Mouse (Mus musculus) G1E (cell line): ENCODE data around the gene Lhx2.

Experiments
- CTCF ChIP-seq: IDR thresholded peaks from 2 replicates; pipeline ENCODE4 v1.5.1; 2012; ENCODE audit warnings: low read depth, low read length, inconsistent platforms, mixed read lengths
- TAL1 ChIP-seq: conservative IDR thresholded peaks from 2 replicates; pipeline ENCODE4 v1.6.1; 2012; ENCODE audit warnings: low read depth, low read length, inconsistent platforms, mixed read lengths

GRCm38 (mm10) chr2:38378849-38379545 lies 39.9 kb downstream of the Lhx2 start:
- TF ChIP-seq CTCF, result no peak
- TF ChIP-seq TAL1, result no peak
